Mouse (Mus musculus): ENCODE measurements around the gene Hrc.

DNA sequence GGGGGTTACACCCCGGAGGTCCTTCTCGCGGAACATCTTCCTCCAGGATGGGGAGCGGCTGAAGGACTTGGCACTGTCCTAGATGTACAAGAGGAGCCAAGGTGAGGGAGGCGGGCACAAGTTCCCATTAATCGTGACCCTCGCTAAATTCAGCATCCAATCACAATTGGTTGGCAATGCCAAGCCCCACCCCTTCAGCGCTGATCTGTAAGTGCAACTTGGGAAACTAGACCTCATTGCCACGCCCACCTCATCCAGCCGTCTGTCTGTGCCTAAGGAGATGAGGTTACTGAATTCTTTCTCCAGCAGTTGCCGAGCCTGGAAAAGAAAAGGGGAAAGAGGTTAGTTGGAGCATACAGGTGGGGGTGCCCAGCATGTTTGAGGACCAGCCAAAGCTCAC, 5.6 kb downstream of the Hrc start:
- no peak for TF ChIP-seq CTCF (IDR thresholded peaks at IDR 0.05; ENCODE audit: low read depth, low read length)
- TF ChIP-seq POLR2A (IDR thresholded peaks at IDR 0.05; ENCODE audit: extremely low read depth, insufficient read depth, low read length): no peak

Data from liver, adult 2 months (tissue).